Mouse (Mus musculus) ovary, postnatal 10 days (tissue): Measurements from ENCODE around the gene Armh2.

Source experiments
- DNase-seq: peaks from one replicate; pipeline ENCODE4 v3.0.0; 2022; ENCODE audit warnings: low spot score

Gene Armh2

GRCm38 (mm10) chr13:24741028-24741427 is at the start of gene Armh2:
TSS of gene Armh2 (plus strand) at chr13:24741232.
- DNase-seq: no peak

DNA sequence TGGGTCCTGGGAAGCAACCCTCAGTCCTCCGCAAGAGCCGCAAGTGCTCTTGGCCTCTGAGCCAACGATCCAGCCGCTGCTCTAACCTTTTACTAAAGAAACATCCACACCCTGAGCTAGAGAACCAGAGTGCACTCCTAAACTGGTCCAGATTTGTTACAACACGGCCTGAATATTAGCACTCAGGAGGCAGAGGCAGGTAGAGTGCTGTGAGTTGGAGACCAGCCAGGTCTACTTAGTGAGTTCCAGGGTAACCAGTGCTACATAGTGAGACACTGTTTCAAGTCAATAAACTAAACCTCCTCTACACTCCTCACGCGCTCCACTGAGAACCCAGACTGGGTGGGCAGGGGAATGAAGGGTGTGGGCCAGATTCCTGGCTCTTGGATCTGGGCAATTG is 47.7 kb upstream of the Armh2 start:
- DNase-seq: no peak

DNA sequence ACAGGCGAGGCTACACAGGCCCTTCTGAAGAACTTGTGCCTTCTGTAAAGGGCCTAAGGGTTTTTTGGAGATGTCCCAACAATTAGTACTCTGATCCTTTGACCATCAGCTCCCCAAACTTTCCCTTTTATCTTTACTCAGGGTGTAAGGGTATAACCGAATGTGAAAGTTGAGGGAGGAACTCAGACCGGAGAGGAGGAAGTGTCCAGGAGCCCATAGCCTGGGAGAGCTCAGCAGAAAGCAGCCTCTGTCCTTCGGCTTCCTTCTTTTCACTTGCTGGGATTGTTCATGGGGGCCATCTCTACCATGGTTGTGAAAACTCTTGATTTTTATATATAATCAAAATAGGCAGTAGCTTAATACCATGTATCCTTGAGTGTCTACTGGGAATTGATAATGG is 42.3 kb upstream of the Armh2 start:
- DNase-seq: no peak

- no peak for DNase-seq
These were observed 38.9 kb upstream of the Armh2 start for GRCm38 (mm10) chr13:24702128-24702527.

DNA sequence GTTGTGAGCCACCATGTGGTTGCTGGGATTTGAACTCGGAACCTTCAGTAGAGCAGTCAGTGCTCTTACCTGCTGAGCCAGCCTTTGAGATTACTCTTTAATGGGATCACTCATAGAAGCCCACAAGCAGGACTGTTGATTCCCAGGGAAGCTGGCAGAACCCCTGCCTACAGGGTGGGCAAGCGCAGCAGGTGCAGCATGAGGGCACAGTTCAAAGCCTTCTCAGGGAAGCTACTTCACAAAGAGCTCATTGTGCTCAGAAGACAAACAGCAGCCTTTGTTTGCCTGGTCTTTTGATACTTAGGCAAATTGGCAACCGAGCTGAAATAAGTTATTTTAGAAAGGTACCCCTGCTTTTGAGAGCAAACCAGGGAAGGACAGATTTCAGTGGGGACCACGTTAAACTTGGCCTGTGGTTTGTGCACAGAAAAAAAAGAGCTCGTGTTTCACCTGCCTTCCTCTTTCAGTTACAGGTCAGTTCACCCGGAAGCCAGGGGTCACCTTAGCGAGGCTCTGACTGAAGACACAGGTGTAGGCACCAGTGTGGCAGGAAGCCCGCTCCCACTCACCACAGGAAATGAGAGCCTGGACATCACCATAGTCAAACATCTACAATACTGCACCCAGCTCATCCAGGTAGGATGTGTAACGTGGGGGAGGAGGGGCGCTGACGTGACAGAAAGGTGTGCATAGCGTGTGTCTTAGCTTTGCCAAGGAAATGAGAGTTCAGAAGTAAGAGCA is 31.2 kb upstream of the Armh2 start:
- DNase-seq: no peak

DNA sequence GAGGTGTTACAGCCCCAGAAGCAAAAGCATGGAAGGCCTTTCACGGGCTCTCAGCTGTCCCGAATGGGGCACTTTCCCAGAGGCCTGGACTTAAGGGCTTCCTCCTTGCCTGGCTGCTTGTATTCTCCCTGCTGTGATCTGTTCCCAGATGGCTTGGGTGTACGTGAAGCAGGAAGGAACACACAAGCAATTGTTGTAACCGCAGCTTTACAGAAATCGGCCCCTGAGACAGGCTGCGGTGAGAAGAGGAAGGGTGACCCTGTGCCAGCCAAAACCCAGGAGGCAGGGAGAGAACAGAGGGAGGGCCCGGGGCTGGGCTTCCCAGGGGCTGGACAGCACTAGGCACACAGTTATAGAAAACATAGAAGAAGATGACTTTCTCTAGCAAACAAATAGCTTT is 30.1 kb upstream of the Armh2 start:
- no peak for DNase-seq

DNA sequence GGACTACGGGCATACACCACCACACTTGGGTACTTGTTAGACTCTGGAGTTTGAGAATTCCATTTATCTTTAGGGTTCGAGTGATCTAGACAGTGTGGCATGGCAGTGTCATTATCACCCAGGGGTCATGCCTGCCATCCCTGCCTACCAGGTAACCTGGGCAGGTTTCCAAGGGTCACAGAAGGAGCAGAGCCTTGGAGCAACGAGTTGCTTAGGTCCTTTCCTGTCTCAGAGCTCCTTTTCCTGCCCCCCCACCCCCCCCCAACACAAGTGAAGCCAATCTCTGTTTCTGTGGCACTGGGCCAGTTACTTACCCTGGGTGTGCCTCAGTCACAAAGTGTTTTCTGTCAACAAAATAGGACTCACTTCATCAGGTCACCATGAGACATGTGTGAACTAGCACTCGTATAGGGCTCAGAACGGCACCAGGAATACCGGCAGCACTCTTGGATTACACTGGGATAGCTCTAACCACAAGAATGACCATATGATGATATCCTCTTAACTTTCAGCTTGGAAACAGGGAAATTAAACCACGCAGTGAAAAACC is 28.4 kb upstream of the Armh2 start:
- DNase-seq: no peak

DNA sequence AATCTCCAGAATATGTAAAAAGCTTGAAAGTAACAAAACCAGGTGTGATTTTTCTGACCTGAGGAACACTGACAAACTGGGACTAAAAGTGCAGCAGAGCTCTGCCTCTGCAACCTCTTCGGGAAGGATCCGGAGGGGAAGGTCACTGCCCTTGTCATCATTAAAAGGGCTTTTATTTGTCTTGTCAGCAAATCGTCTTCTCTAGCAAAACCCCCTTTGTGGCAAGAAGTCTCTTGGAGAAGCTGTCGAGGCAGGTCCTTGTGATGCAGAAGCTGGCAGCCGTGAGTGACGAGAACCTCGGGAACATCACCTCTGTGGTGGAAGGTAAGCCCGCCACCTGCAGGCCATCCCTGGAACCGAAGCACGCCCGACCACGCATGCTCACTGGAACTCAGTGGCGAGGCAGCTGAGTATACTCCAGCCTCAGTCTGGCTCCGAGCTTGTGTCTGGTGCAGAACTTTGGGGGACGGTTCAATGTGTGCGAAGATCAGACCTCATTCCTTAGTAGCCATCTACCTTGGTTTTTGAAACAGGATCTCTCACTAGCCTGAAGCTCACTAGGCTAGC is 27.5 kb upstream of the Armh2 start:
- peak; percentile 81 for DNase-seq

GRCm38 (mm10) chr13:24714360-24714885 is 26.6 kb upstream of the Armh2 start:
- DNase-seq: no peak

GRCm38 (mm10) chr13:24715601-24716000 is 25.4 kb upstream of the Armh2 start:
- DNase-seq: no peak

DNA sequence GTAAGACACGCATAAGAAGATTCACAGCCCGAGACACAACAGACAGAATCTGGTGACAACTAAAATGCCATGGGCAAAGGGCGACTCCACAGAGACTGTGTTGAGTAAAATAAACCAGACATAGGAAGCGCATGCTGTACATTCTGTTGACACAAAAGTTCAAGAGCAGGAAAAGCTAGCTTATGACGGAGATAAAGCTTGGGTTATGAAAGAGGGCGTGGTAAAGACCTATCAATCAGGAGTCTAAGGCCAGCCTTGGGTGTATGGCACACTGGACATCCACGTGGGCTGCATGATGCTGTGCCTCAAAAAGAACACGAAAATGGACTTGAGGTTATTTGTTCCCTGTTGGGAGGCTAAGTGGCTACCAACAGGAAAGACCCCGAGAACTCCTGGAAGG is 24.6 kb upstream of the Armh2 start:
- no peak for DNase-seq

- no peak for DNase-seq
These were observed 23.4 kb upstream of the Armh2 start for GRCm38 (mm10) chr13:24717677-24718076.

- DNase-seq: no peak
These were observed 19.5 kb upstream of the Armh2 start for GRCm38 (mm10) chr13:24721502-24721901.

- no peak for DNase-seq
These were observed 17.2 kb upstream of the Armh2 start for GRCm38 (mm10) chr13:24723699-24724394.

- DNase-seq: no peak
These were observed 16.7 kb upstream of the Armh2 start for GRCm38 (mm10) chr13:24724395-24724759.

DNA sequence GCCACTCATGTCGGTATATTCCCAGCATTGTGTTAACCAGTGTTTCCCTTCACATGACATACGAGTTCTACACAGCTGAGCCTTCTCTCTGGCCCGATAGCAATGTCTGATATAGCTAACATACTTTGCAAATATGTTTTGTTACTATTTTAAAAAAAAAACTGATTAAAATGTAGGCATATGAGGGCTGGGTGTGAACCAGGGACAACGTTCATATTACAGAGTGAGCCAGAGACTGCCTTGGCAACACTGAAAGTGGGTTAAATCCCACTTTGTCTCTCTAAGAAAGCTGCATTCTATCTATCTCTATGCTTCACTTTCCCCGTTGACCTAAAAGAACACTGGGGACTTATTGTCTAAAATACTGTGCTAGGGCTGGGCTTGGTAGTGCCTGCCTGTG is 11.9 kb upstream of the Armh2 start:
- no peak for DNase-seq

DNA sequence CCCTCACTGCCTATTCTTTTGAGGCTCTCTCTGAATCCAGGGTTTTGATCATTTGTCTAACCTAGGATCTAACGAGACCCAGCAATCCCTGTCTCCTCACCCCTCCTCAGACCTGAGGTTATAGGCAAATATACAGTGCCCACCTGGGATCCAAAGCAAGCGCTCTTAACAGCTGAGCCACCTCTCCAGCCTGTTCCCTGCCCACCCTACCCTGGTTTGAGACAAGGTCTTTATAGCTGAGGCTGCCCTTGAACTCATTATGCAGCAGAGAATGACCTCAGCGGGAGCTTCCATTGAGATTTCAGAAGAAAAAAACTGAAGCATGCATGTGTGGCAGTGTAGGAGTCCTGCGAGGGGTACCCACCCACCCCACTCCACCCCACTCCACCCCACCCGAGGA is 6.5 kb upstream of the Armh2 start:
- no peak for DNase-seq

DNA sequence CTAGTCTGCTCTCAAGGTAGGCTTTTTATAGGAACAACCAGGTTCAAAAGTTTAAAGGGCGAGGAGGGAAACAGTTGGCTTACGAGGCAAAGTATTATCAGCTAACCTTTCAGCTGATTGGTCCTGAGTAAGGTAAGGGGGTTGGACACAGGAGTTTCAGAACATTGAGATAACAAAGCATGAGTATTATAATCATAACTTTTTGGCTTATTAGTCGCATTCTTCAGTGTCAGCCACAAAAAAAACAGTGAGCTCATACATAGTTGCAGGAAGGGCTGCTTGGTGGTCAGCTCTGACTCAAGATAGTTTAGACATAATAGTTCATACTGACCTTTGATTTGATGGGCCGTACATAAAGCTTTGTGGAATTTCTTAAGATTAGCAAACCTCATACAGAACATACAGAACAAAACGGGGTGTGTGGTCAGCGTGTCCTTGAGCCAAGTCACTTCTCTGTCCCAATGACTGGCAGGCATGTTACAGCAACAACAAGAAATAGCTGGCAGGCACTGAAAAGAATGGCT is 5.4 kb upstream of the Armh2 start:
- no peak for DNase-seq

DNA sequence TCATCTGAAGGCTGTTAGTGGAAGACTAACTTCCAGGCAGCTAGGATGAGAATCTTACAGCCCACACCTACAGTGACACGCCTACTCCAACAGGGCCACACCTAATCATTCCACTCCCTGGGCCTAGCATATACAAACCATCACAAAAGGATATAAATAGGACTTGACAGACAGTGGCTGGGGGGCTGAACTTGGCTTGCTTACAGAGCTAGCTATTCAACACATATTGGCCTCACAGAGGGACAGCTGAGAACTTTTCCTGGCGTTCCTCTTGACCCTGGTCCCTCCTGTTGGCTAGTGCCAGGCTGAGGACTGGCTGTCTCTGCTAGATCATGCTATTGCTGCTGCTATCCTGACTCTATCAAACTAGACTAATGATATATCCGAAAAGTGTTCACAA is 6.8 kb downstream of the Armh2 start:
- no peak for DNase-seq

DNA sequence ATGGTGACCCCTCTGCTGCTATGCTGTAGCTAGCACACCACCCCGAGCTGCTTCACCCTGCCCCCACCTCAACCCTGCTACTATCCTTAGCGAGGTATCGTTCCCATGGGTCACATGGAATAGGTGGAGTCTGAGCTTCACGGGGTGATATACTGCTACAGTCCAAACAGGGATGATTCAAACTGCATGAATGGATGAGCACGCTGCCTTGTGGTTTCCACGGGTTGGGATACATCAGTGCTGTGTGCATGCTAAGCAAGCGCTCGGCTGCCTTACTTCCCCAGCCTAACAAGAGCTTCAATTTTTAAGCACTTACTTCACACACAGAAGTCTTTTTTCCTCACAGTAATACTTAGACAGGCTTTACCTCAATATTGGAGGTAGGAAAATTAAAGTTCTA is 9.8 kb downstream of the Armh2 start:
- no peak for DNase-seq

GRCm38 (mm10) chr13:24751396-24751795 is 10.4 kb downstream of the Armh2 start:
- DNase-seq: no peak

DNA sequence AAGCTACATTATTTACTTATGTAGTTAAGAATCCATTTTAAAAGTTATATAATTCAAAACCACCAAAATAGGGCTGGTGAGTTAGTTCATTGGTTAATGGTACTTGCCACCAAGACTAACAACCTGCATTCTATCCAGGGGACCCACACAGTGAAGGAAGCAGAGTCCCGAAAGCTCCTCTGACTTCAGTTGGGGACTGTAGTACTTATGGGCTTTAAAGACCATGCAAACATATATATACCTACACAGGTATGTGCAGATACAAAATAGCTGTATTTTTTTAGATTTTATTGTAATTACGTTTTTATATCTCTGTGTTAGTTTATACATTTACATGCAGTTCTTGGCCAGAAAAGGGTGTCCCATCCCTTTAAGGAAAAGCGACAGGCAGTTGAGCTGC is 15.7 kb downstream of the Armh2 start:
- no peak for DNase-seq
